Mouse (Mus musculus): ENCODE results near the gene Spx. TPM values are rescaled to one million over a fixed set of nuclear protein-coding genes. Genes with fewer than 3 reads are reported as not detected.
A peak's percentile ranks its signal among the peaks of the same experiment; 100 is the strongest.

Spx gene
- total RNA-seq, 1 experiment: 0.94 TPM

- Histone ChIP-seq H3K4me3 (ENCODE audit: insufficient read depth in 1 of 2, low read depth in 1 of 2, low read length in 2 of 2, poor library complexity in 1 of 2, severe bottlenecking in 1 of 2) (peak overlapping the region; percentile 86 to 96), H3K9me3 (ENCODE audit: control insufficient read depth, insufficient read depth, low read depth, low read length) (no peaks in the 10 kb centered on the region), H3K4me1 (ENCODE audit: control insufficient read depth in 2 of 2, insufficient read depth in 2 of 2, low read length in 2 of 2, poor library complexity in 1 of 2) (peaks cover 6 to 7% of the 10 kb centered on the region in 2 experiments; a peak in 2 of 4 replicates), H3K9ac (ENCODE audit: insufficient read depth, low read depth, low read length, poor library complexity, severe bottlenecking) (peak overlapping the region; percentile 93), H3K27ac (ENCODE audit: insufficient read depth, low read depth, low read length, poor library complexity, severe bottlenecking) (no peak overlapping the region), H3K36me3 (ENCODE audit: control insufficient read depth, insufficient read depth, low read length, poor library complexity, severe bottlenecking) (peaks cover 7% of the 10 kb centered on the region; the same call in 1 of the 2 replicates)
- DNase-seq (ENCODE audit: low read depth, low spot score): peak; percentile 4
- in situ Hi-C loops (cut with MboI; ENCODE audit: low sequenced_read_pairs in 2 of 2, unreplicated experiment in 2 of 2): no loop called here
- TF ChIP-seq ZC3H11A (IDR thresholded peaks at IDR 0.05; ENCODE audit: borderline replicate concordance, low read depth, low read length) (no peak), ZNF384 (IDR thresholded peaks at IDR 0.05; ENCODE audit: low read depth, low read length) (0 out of 2 replicates have a peak, but pooled peaks have one; percentile 27), HCFC1 (IDR thresholded peaks at IDR 0.05; ENCODE audit: borderline replicate concordance, insufficient read depth, low read length) (no peak)
Measured at GRCm38 (mm10) chr6:142387755-142388271, 25.4 kb upstream of the Spx start.

- in situ Hi-C loops (cut with MboI; ENCODE audit: low sequenced_read_pairs in 2 of 2, unreplicated experiment in 2 of 2): no loop called here
- H3K27ac ChIP-seq (ENCODE audit: insufficient read depth, low read depth, low read length, poor library complexity, severe bottlenecking): no peak overlapping the region
- peaks cover 11% of the 10 kb centered on the region for H3K36me3 ChIP-seq (ENCODE audit: control insufficient read depth, insufficient read depth, low read length, poor library complexity, severe bottlenecking)
- DNase-seq (ENCODE audit: low read depth, low spot score): no peak
- H3K4me1 ChIP-seq (ENCODE audit: control insufficient read depth in 2 of 2, insufficient read depth in 2 of 2, low read length in 2 of 2, poor library complexity in 1 of 2): peaks cover 6 to 7% of the 10 kb centered on the region in 2 experiments; a peak in 2 of 4 replicates
- H3K9me3 ChIP-seq (ENCODE audit: control insufficient read depth, insufficient read depth, low read depth, low read length): no peaks in the 10 kb centered on the region
- no peak for TF ChIP-seq ZNF384 (IDR thresholded peaks at IDR 0.05; ENCODE audit: low read depth, low read length)
- TF ChIP-seq HCFC1 (IDR thresholded peaks at IDR 0.05; ENCODE audit: borderline replicate concordance, insufficient read depth, low read length): no peak
- no peak for TF ChIP-seq ZC3H11A (IDR thresholded peaks at IDR 0.05; ENCODE audit: borderline replicate concordance, low read depth, low read length)
- TF ChIP-seq CHD2 (IDR thresholded peaks at IDR 0.05; ENCODE audit: low read depth, low read length): no peak
- TF ChIP-seq MAFK (IDR thresholded peaks at IDR 0.05; ENCODE audit: insufficient read depth, low read depth, low read length): no peak
- H3K4me3 ChIP-seq (ENCODE audit: insufficient read depth in 1 of 2, low read depth in 1 of 2, low read length in 2 of 2, poor library complexity in 1 of 2, severe bottlenecking in 1 of 2): no peak overlapping the region
- H3K9ac ChIP-seq (ENCODE audit: insufficient read depth, low read depth, low read length, poor library complexity, severe bottlenecking): no peak overlapping the region
Measured at GRCm38 (mm10) chr6:142389101-142389500, 24.1 kb upstream of the Spx start.

GRCm38 (mm10) chr6:142392312-142392711 is 20.9 kb upstream of the Spx start:
- in situ Hi-C loops (cut with MboI; ENCODE audit: low sequenced_read_pairs in 2 of 2, unreplicated experiment in 2 of 2): no loop called here
- no peak for TF ChIP-seq ZNF384 (IDR thresholded peaks at IDR 0.05; ENCODE audit: low read depth, low read length)
- TF ChIP-seq HCFC1 (IDR thresholded peaks at IDR 0.05; ENCODE audit: borderline replicate concordance, insufficient read depth, low read length): no peak
- TF ChIP-seq ZC3H11A (IDR thresholded peaks at IDR 0.05; ENCODE audit: borderline replicate concordance, low read depth, low read length): no peak
- no peak for TF ChIP-seq MAFK (IDR thresholded peaks at IDR 0.05; ENCODE audit: insufficient read depth, low read depth, low read length)
- no peak for TF ChIP-seq CHD2 (IDR thresholded peaks at IDR 0.05; ENCODE audit: low read depth, low read length)
- no peaks in the 10 kb centered on the region for H3K9me3 ChIP-seq (ENCODE audit: control insufficient read depth, insufficient read depth, low read depth, low read length)
- H3K4me1 ChIP-seq (ENCODE audit: control insufficient read depth in 2 of 2, insufficient read depth in 2 of 2, low read length in 2 of 2, poor library complexity in 1 of 2): peaks cover 6 to 7% of the 10 kb centered on the region in 2 experiments; a peak in 2 of 4 replicates
- no peak for DNase-seq (ENCODE audit: low read depth, low spot score)
- no peak overlapping the region for H3K4me3 ChIP-seq (ENCODE audit: insufficient read depth in 1 of 2, low read depth in 1 of 2, low read length in 2 of 2, poor library complexity in 1 of 2, severe bottlenecking in 1 of 2)
- peaks cover 26% of the 10 kb centered on the region for H3K36me3 ChIP-seq (ENCODE audit: control insufficient read depth, insufficient read depth, low read length, poor library complexity, severe bottlenecking)
- no peak overlapping the region for H3K27ac ChIP-seq (ENCODE audit: insufficient read depth, low read depth, low read length, poor library complexity, severe bottlenecking)
- no peak overlapping the region for H3K9ac ChIP-seq (ENCODE audit: insufficient read depth, low read depth, low read length, poor library complexity, severe bottlenecking)

GRCm38 (mm10) chr6:142394669-142395068 is 18.6 kb upstream of the Spx start:
- DNase-seq (ENCODE audit: low read depth, low spot score): no peak
- Histone ChIP-seq H3K9me3 (ENCODE audit: control insufficient read depth, insufficient read depth, low read depth, low read length) (no peaks in the 10 kb centered on the region), H3K9ac (ENCODE audit: insufficient read depth, low read depth, low read length, poor library complexity, severe bottlenecking) (no peak overlapping the region), H3K36me3 (ENCODE audit: control insufficient read depth, insufficient read depth, low read length, poor library complexity, severe bottlenecking) (peaks cover 26% of the 10 kb centered on the region), H3K27ac (ENCODE audit: insufficient read depth, low read depth, low read length, poor library complexity, severe bottlenecking) (no peak overlapping the region), H3K4me3 (ENCODE audit: insufficient read depth in 1 of 2, low read depth in 1 of 2, low read length in 2 of 2, poor library complexity in 1 of 2, severe bottlenecking in 1 of 2) (no peak overlapping the region), H3K4me1 (ENCODE audit: control insufficient read depth in 2 of 2, insufficient read depth in 2 of 2, low read length in 2 of 2, poor library complexity in 1 of 2) (peaks cover 0 to 3% of the 10 kb centered on the region in 2 experiments; a peak in 2 of 4 replicates)
- in situ Hi-C loops (cut with MboI; ENCODE audit: low sequenced_read_pairs in 2 of 2, unreplicated experiment in 2 of 2): no loop called here
- no peak for TF ChIP-seq MAFK (IDR thresholded peaks at IDR 0.05; ENCODE audit: insufficient read depth, low read depth, low read length)
- no peak for TF ChIP-seq HCFC1 (IDR thresholded peaks at IDR 0.05; ENCODE audit: borderline replicate concordance, insufficient read depth, low read length)
- no peak for TF ChIP-seq ZC3H11A (IDR thresholded peaks at IDR 0.05; ENCODE audit: borderline replicate concordance, low read depth, low read length)
- no peak for TF ChIP-seq ZNF384 (IDR thresholded peaks at IDR 0.05; ENCODE audit: low read depth, low read length)
- TF ChIP-seq CHD2 (IDR thresholded peaks at IDR 0.05; ENCODE audit: low read depth, low read length): no peak

All from ES-E14 (cell line).